Mouse (Mus musculus) gastrocnemius, postnatal 14 days (tissue): ENCODE data around the gene Gm9747. TPM values are rescaled to one million over a fixed set of nuclear protein-coding genes. Genes with fewer than 3 reads are reported as not detected.

ENCODE experiments used
- DNase-seq: peaks from one replicate; pipeline ENCODE4 v3.0.0; 2021; ENCODE audit warnings: mixed read lengths
- intact Hi-C: fragments of 180-260 bp; cut with DNase I; formaldehyde crosslinking; loops from one replicate; pipeline ENCODE4 v1.15.1; 2025; ENCODE audit warnings: low total_unique reads
- total RNA-seq, 2 experiments: library from RNA; stranded (reverse); gene quantifications; 2 replicates each; pipeline ENCODE4 v1.2.3; 2021

Gene Gm9747
- total RNA-seq, 2 experiments from 2014 or later = not detected

- no peak for DNase-seq
- intact Hi-C loops = no loop called here
Measured at GRCm38 (mm10) chr1:82247221-82247951, 14.5 kb downstream of the Gm9747 start.

- DNase-seq = no peak
- intact Hi-C loops = no loop called here
Measured at GRCm38 (mm10) chr1:82253789-82254445, 21.0 kb downstream of the Gm9747 start.

- intact Hi-C loops = no loop called here
- DNase-seq = peak; percentile 25
Measured at GRCm38 (mm10) chr1:82257457-82257856, 24.5 kb downstream of the Gm9747 start.

- intact Hi-C loops = no loop called here
- DNase-seq = peak; percentile 15
Measured at GRCm38 (mm10) chr1:82258331-82258730, 25.4 kb downstream of the Gm9747 start.

- DNase-seq = no peak
- intact Hi-C loops = no loop called here
Measured at GRCm38 (mm10) chr1:82260055-82260454, 27.1 kb downstream of the Gm9747 start.

GRCm38 (mm10) chr1:82261053-82261618, 28.2 kb downstream of the Gm9747 start:
- intact Hi-C loops = no loop called here
- DNase-seq = no peak

GRCm38 (mm10) chr1:82261638-82262037, 28.7 kb downstream of the Gm9747 start:
- intact Hi-C loops = no loop called here
- DNase-seq = no peak

GRCm38 (mm10) chr1:82262331-82262730, 29.4 kb downstream of the Gm9747 start:
- intact Hi-C loops = no loop called here
- DNase-seq = no peak

- DNase-seq = no peak
- intact Hi-C loops = no loop called here
Measured at GRCm38 (mm10) chr1:82267547-82267946, 34.6 kb downstream of the Gm9747 start.

GRCm38 (mm10) chr1:82272231-82272630, 39.3 kb downstream of the Gm9747 start:
- intact Hi-C loops = no loop called here
- DNase-seq = no peak

- no peak for DNase-seq
- intact Hi-C loops = no loop called here
Measured at GRCm38 (mm10) chr1:82273529-82273928, 40.6 kb downstream of the Gm9747 start.

- intact Hi-C loops = no loop called here
- no peak for DNase-seq
Measured at GRCm38 (mm10) chr1:82274361-82274760, 41.4 kb downstream of the Gm9747 start.

GRCm38 (mm10) chr1:82279768-82280167, 46.9 kb downstream of the Gm9747 start:
- intact Hi-C loops = loop anchor here (10.0 kb wide), 1 partner anchor 145 kb away; no protein-coding TSS in a partner anchor
- no peak for DNase-seq

- intact Hi-C loops = loop anchor here (10.0 kb wide), 1 partner anchor 147 kb away; no protein-coding TSS in a partner anchor
- no peak for DNase-seq
Measured at GRCm38 (mm10) chr1:82281823-82282222, 48.9 kb downstream of the Gm9747 start.

GRCm38 (mm10) chr1:82282992-82283611, 50.2 kb downstream of the Gm9747 start:
- peak; percentile 92 for DNase-seq
- intact Hi-C loops = loop anchor here (10.0 kb wide), 1 partner anchor 148 kb away; no protein-coding TSS in a partner anchor

- DNase-seq = no peak
- intact Hi-C loops = loop anchor here (10.0 kb wide), 1 partner anchor 149 kb away; no protein-coding TSS in a partner anchor
Measured at GRCm38 (mm10) chr1:82283901-82284301, 51.0 kb downstream of the Gm9747 start.

GRCm38 (mm10) chr1:82284403-82284802, 51.5 kb downstream of the Gm9747 start:
- DNase-seq = no peak
- intact Hi-C loops = loop anchor here (10.0 kb wide), 1 partner anchor 150 kb away; no protein-coding TSS in a partner anchor
